Mouse (Mus musculus): ENCODE results near the gene Ugt8a. TPM values are rescaled to one million over a fixed set of nuclear protein-coding genes. Genes with fewer than 3 reads are reported as not detected.

The Ugt8a gene
- 0.35 and 0.44 TPM in 2 replicates for polyA plus RNA-seq (2012; rRNA removed)

DNA sequence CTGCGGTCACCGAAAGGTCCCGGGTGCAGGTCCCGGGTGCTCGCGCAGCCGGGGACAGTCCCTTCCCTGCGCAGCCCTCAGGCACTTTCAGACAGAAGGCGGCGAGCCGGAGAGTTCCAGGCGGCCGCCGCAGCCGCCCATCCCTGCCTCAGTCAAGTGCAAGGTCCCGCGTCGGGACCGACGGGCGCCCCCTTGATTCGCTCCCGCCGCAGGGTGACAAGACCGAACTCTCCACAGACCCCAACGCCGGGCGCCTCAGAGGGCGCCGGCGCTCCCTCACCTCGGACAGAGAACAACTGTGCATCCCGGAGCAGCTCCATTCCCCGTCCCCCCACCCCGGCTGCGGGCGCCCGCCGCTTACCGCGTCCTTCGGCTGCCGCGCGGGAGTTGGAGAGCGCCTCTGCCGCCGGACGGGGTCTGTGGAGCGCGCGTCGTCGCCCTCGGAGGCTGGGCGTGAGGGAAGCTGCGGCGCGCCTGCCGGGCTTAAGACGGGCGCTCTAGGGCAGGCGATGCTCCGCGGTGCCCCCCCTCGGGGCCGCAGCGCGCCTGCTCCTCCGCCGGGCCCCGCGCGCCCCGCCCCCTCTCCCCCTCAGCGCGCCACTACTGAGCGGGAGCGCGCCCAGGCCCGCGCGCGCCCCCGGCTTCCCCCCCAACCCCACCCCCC, at the start of gene Ugt8a:
Gene Ugt8a, minus strand, starts transcription at position 528 of the 664 bp plus-strand sequence.
- WGBS = 1% methylated on average over 73 of the region's 85 CpGs
- TF ChIP-seq CTCF (IDR thresholded peaks at IDR 0.05; ENCODE audit: insufficient read depth, low read length) (no peak), POLR2A (IDR thresholded peaks at IDR 0.05; ENCODE audit: borderline replicate concordance, extremely low read depth, low read depth, low read length) (no peak)
- no peaks in the 10 kb centered on the region for H3K4me1 ChIP-seq (ENCODE audit: control insufficient read depth, insufficient read depth, low read length)
- no peak for DNase-seq
- H3K4me3 ChIP-seq (replicated peaks; ENCODE audit: extremely low read depth, low read depth, low read length) = no peak within 1 kb of the TSS

DNA sequence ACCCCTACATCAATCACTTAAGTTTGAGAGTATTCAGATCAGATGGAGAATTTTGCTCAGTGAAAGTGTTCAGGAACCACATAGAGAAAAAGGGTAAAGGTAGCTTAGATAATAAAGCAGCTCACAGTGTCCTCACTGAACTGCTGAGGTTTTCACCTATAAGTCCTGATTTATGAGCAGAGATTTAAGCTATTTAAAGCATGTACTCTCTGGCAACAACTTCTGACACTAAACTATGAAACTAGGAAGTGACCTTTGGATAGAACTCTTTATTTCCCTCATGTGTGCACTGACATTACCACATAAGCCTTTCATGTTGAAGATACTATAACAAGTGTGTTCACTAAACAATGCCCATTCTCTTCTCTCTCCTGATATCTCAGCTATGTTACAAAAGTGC, 48.2 kb upstream of the Ugt8a start:
- H3K4me1 ChIP-seq (ENCODE audit: control insufficient read depth, insufficient read depth, low read length) = no peaks in the 10 kb centered on the region
- TF ChIP-seq POLR2A (IDR thresholded peaks at IDR 0.05; ENCODE audit: borderline replicate concordance, extremely low read depth, low read depth, low read length) = no peak
- no peak for TF ChIP-seq CTCF (IDR thresholded peaks at IDR 0.05; ENCODE audit: insufficient read depth, low read length)

DNA sequence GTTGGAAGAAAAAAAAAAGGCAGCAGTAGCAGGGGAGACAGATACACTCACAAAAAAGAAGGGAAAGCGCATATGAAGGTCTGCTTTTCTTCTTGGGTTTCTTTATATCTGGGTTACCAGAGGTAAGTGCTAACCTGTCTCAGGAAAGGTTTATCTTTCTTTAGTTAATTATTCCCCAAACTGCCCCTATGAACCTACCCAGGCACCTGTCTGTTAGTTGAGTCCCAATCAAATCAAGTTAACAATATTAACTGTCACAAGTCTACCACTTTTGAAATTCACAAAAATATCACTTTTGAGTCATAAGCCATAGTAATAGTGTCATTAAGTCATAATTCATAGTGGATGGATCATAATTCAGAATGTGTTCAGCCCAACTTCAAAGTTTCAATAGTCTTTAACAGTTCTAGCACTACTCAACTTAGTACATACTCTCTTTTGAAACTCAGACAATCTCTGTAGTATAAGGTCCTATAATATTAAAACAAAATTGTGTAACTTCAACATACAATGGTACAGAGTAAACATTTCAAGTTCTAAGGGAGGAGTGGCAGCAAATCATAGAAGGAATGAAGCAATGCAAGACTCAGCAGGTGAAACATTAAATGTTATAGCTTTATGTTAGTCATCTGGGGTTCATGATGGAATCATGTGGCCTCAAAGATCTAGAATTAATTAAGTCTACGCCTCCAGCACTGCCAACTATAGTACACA, 45.4 kb upstream of the Ugt8a start:
- Histone ChIP-seq H3K4me1 (ENCODE audit: control insufficient read depth, insufficient read depth, low read length) (no peaks in the 10 kb centered on the region), H3K4me3 (replicated peaks; ENCODE audit: extremely low read depth, low read depth, low read length) (no peak overlapping the region)
- TF ChIP-seq POLR2A (IDR thresholded peaks at IDR 0.05; ENCODE audit: borderline replicate concordance, extremely low read depth, low read depth, low read length) (no peak), CTCF (IDR thresholded peaks at IDR 0.05; ENCODE audit: insufficient read depth, low read length) (no peak)
- WGBS = 89% methylated on average over 2 of the region's 2 CpGs
- no peak for DNase-seq

More for the DNA sequence above, 48.2 kb upstream of the Ugt8a start:
- DNase-seq = no peak
- no peak overlapping the region for H3K4me3 ChIP-seq (replicated peaks; ENCODE audit: extremely low read depth, low read depth, low read length)

DNA sequence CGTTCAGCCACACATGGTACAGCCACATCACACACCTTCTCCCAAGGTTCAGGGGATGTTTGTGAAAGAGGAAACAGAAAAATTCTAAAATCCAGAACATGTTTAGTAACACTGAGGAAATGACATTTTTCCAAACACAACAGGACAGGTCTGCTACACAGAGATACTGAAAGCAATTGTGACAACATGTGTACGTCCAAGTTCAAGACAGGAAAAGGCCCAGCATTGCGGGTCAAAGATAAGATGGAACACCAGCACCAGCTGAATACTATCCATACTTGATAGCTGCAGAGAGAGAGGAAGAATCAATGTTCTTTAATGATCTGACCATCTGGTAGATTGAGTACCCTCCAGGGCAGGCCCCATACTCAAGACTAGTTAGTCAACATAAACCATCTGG, 41.1 kb upstream of the Ugt8a start:
- WGBS = 43% methylated on average over 3 of the region's 3 CpGs
- H3K4me1 ChIP-seq (ENCODE audit: control insufficient read depth, insufficient read depth, low read length) = no peaks in the 10 kb centered on the region
- no peak for DNase-seq

DNA sequence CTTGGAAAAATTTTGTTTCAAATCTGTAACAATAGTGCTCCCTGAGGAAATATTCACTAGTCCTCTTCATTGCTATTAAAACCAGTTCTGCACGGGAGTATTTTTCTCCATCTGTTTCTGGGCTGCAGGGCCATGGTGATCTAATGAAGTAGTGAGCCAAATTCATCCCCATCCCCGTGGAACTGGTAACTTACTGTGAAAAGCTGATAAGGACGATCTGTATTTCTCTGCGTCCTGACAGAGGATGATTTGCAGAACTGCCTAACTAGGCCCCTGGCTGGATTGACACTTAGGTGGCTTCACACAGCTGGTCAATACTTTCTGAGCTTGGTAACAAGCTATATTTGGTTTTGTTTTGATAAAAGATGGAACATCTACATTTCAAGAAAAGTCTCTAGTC, 37.5 kb upstream of the Ugt8a start:
- Histone ChIP-seq H3K4me3 (replicated peaks; ENCODE audit: extremely low read depth, low read depth, low read length) (no peak overlapping the region), H3K4me1 (ENCODE audit: control insufficient read depth, insufficient read depth, low read length) (no peaks in the 10 kb centered on the region)
- TF ChIP-seq POLR2A (IDR thresholded peaks at IDR 0.05; ENCODE audit: borderline replicate concordance, extremely low read depth, low read depth, low read length) (no peak), CTCF (IDR thresholded peaks at IDR 0.05; ENCODE audit: insufficient read depth, low read length) (no peak)
- 50% methylated on average over 4 of the region's 4 CpGs for WGBS
- no peak for DNase-seq

More for the DNA sequence above, 41.1 kb upstream of the Ugt8a start:
- no peak for TF ChIP-seq CTCF (IDR thresholded peaks at IDR 0.05; ENCODE audit: insufficient read depth, low read length)
- no peak for TF ChIP-seq POLR2A (IDR thresholded peaks at IDR 0.05; ENCODE audit: borderline replicate concordance, extremely low read depth, low read depth, low read length)
- H3K4me3 ChIP-seq (replicated peaks; ENCODE audit: extremely low read depth, low read depth, low read length) = no peak overlapping the region

DNA sequence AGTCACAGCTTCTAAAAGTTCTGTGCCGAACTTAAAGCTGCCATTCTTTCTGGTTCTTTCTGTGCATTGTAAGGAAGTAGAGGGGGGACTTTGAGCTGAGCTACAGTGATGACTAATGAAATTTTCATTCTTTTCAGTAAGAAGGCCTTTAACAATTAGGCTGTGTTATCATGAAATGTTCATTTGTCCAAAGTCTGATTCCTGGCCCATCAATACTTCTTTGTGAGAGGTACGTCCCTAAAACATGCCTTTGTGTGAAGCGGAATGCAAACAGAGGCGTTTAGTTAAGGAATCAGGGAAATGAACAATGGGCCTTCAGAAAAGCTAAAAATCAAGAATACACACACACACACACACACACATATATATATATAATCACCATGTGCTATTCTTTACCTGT, 31.0 kb upstream of the Ugt8a start:
- TF ChIP-seq POLR2A (IDR thresholded peaks at IDR 0.05; ENCODE audit: borderline replicate concordance, extremely low read depth, low read depth, low read length) = no peak
- no peak for TF ChIP-seq CTCF (IDR thresholded peaks at IDR 0.05; ENCODE audit: insufficient read depth, low read length)
- no peak overlapping the region for H3K4me3 ChIP-seq (replicated peaks; ENCODE audit: extremely low read depth, low read depth, low read length)
- no peak for DNase-seq
- H3K4me1 ChIP-seq (ENCODE audit: control insufficient read depth, insufficient read depth, low read length) = no peaks in the 10 kb centered on the region
- WGBS = 71% methylated on average over 4 of the region's 4 CpGs

DNA sequence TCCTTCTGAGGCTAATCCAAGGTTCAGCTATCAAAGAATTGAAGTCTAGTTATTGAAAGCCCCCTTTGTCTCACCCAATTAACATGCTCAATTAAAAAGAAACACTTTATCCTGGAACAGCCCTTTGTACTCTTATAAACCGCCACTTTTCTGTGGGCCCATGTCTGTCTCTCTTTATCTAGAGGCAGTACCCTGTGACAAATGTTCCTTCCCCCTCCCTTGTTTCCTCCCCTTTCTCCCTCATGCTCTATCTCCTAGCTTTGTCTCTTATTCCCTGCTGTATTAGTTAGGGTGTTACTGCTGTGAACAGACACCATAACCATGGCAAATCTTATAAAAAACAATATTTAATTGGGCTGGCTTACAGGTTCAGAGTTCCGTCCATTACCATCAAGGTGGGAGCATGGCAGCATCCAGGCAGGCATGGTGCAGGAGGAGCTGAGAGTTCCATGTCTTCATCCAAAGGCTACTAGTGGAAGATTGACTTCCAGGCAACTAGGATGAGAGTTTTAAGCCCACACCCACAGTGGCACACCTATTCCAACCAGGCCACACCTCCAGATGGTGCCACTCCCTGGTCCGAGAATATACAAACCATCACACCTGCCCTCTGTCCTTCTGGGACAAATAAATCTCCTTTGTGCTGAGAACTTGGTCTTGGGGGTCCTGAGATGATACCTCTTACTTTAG, 17.9 kb upstream of the Ugt8a start:
- 79% methylated on average over 3 of the region's 3 CpGs for WGBS
- H3K4me1 ChIP-seq (ENCODE audit: control insufficient read depth, insufficient read depth, low read length) = no peaks in the 10 kb centered on the region
- TF ChIP-seq CTCF (IDR thresholded peaks at IDR 0.05; ENCODE audit: insufficient read depth, low read length) = no peak
- TF ChIP-seq POLR2A (IDR thresholded peaks at IDR 0.05; ENCODE audit: borderline replicate concordance, extremely low read depth, low read depth, low read length) = no peak
- no peak overlapping the region for H3K4me3 ChIP-seq (replicated peaks; ENCODE audit: extremely low read depth, low read depth, low read length)
- no peak for DNase-seq

DNA sequence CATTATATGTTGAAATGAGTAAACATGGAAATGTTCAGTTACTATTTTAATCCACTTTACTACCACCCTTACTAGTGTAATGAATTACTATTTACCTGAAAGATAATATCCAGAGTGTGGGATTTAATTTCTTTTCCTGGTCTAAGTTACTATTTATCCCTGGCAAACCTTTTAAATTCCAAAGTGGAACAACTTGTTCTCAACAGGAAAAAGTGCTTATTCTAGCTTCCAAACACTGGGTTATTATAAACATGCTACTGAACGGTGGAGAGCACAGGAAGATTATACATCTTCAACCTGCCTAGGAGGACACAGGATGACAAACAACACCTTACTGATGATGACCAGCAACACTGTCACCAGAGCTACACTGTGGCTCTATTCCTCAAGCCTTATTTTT, 16.5 kb upstream of the Ugt8a start:
- H3K4me3 ChIP-seq (replicated peaks; ENCODE audit: extremely low read depth, low read depth, low read length) = no peak overlapping the region
- H3K4me1 ChIP-seq (ENCODE audit: control insufficient read depth, insufficient read depth, low read length) = no peaks in the 10 kb centered on the region
- no peak for DNase-seq
- WGBS = 21% methylated on average over 1 of the region's 1 CpGs
- no peak for TF ChIP-seq POLR2A (IDR thresholded peaks at IDR 0.05; ENCODE audit: borderline replicate concordance, extremely low read depth, low read depth, low read length)
- TF ChIP-seq CTCF (IDR thresholded peaks at IDR 0.05; ENCODE audit: insufficient read depth, low read length) = no peak

DNA sequence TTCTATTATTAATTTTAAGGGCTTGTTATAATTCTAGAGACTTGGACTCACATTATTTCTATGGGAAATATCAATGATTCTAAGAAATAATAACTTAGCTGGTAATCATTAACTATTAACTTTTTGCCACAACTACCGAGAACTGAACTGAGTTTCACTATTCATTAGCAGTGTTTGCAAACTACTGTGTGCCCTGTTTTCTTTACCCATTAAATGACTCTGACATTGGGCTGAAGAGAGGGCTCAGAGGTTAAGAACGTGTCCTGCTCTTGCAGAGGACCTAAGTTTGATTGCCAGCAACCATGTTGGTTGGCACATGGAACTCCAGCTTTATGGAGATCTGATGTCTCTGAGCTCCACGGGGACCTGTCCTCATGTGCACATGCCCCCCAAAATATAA, 2.4 kb upstream of the Ugt8a start:
- H3K4me1 ChIP-seq (ENCODE audit: control insufficient read depth, insufficient read depth, low read length) = no peaks in the 10 kb centered on the region
- DNase-seq = no peak

More for the DNA sequence above, 2.4 kb upstream of the Ugt8a start:
- H3K4me3 ChIP-seq (replicated peaks; ENCODE audit: extremely low read depth, low read depth, low read length) = no peak overlapping the region
- TF ChIP-seq POLR2A (IDR thresholded peaks at IDR 0.05; ENCODE audit: borderline replicate concordance, extremely low read depth, low read depth, low read length) (no peak), CTCF (IDR thresholded peaks at IDR 0.05; ENCODE audit: insufficient read depth, low read length) (no peak)
- WGBS = 67% methylated on average over 3 of the region's 3 CpGs

Data from lung, adult 2 months (tissue).